Mouse (Mus musculus): ENCODE results near the gene Mtx2.

The Mtx2 gene

GRCm38 (mm10) chr2:74825730-74826430 is at the start of gene Mtx2:
TSS of gene Mtx2 (plus strand) at chr2:74825803.
- DNase-seq = peak; percentile 86 to 90

- DNase-seq = no peak
These were observed 47.9 kb upstream of the Mtx2 start for GRCm38 (mm10) chr2:74777536-74778275.

- no peak for DNase-seq
These were observed 44.2 kb upstream of the Mtx2 start for GRCm38 (mm10) chr2:74781386-74781785.

- no peak for DNase-seq
These were observed 30.1 kb upstream of the Mtx2 start for GRCm38 (mm10) chr2:74795531-74795930.

GRCm38 (mm10) chr2:74808431-74808830 is 17.2 kb upstream of the Mtx2 start:
- DNase-seq = no peak

GRCm38 (mm10) chr2:74822654-74823053 is 2.9 kb upstream of the Mtx2 start:
- DNase-seq = no peak

- DNase-seq = no peak
These were observed 253 bp upstream of the Mtx2 start for GRCm38 (mm10) chr2:74825371-74825729.

GRCm38 (mm10) chr2:74846992-74847391 is 21.4 kb downstream of the Mtx2 start:
- no peak for DNase-seq

GRCm38 (mm10) chr2:74847516-74847915 is 21.9 kb downstream of the Mtx2 start:
- DNase-seq = no peak

GRCm38 (mm10) chr2:74850036-74850435 is 24.4 kb downstream of the Mtx2 start:
- DNase-seq = peak; percentile 41 to 61

GRCm38 (mm10) chr2:74862070-74862476 is 36.5 kb downstream of the Mtx2 start:
- no peak for DNase-seq

- no peak for DNase-seq
These were observed 39.8 kb downstream of the Mtx2 start for GRCm38 (mm10) chr2:74865414-74865813.

- no peak for DNase-seq
These were observed 48.4 kb downstream of the Mtx2 start for GRCm38 (mm10) chr2:74874043-74874442.

GRCm38 (mm10) chr2:74884357-74884756 is 58.8 kb downstream of the Mtx2 start:
- DNase-seq = no peak

- DNase-seq = no peak
These were observed 66.3 kb downstream of the Mtx2 start for GRCm38 (mm10) chr2:74891868-74892267.

- no peak for DNase-seq
These were observed 67.4 kb downstream of the Mtx2 start for GRCm38 (mm10) chr2:74892881-74893615.

GRCm38 (mm10) chr2:74894061-74894460 is 68.5 kb downstream of the Mtx2 start:
- no peak for DNase-seq

- no peak for DNase-seq
These were observed 74.4 kb downstream of the Mtx2 start for GRCm38 (mm10) chr2:74899973-74900372.

GRCm38 (mm10) chr2:74901764-74902295 is 76.2 kb downstream of the Mtx2 start:
- DNase-seq = no peak

GRCm38 (mm10) chr2:74907368-74908291 is 82.0 kb downstream of the Mtx2 start:
- DNase-seq = peak in 1 of 2 experiments; percentile 12

GRCm38 (mm10) chr2:74912031-74912430 is 86.4 kb downstream of the Mtx2 start:
- DNase-seq = no peak

- no peak for DNase-seq
These were observed 92.4 kb downstream of the Mtx2 start for GRCm38 (mm10) chr2:74917880-74918537.

Measured in cerebellum, postnatal 25 days (tissue).